Mouse (Mus musculus) heart, adult 11 months (tissue): ENCODE data around the gene Exd2.

Experiments
- DNase-seq: peaks from one replicate; pipeline ENCODE4 v3.0.0; 2022

The Exd2 gene

GRCm38 (mm10) chr12:80498356-80498755 is 35.5 kb downstream of the Exd2 start:
- no peak for DNase-seq

- DNase-seq = peak; percentile 61
These were observed 37.6 kb downstream of the Exd2 start for GRCm38 (mm10) chr12:80500506-80500905.

GRCm38 (mm10) chr12:80504718-80505117 is 41.8 kb downstream of the Exd2 start:
- DNase-seq = peak; percentile 95

GRCm38 (mm10) chr12:80507041-80507745 is 44.3 kb downstream of the Exd2 start:
- peak; percentile 95 for DNase-seq

- no peak for DNase-seq
These were observed 55.1 kb downstream of the Exd2 start, which contains the start of gene Galnt16 for GRCm38 (mm10) chr12:80517977-80518376. Gene Galnt16 (plus strand): TSS chr12:80518277.

GRCm38 (mm10) chr12:80518393-80518756 is 55.5 kb downstream of the Exd2 start:
- no peak for DNase-seq

- no peak for DNase-seq
These were observed 56.1 kb downstream of the Exd2 start for GRCm38 (mm10) chr12:80518757-80519620.

- no peak for DNase-seq
These were observed 56.9 kb downstream of the Exd2 start for GRCm38 (mm10) chr12:80519621-80520332.

GRCm38 (mm10) chr12:80522006-80522405 is 59.1 kb downstream of the Exd2 start:
- DNase-seq = peak; percentile 96

GRCm38 (mm10) chr12:80524276-80524921 is 61.5 kb downstream of the Exd2 start:
- DNase-seq = no peak

GRCm38 (mm10) chr12:80525513-80525912 is 62.6 kb downstream of the Exd2 start:
- DNase-seq = no peak

- DNase-seq = no peak
These were observed 63.6 kb downstream of the Exd2 start for GRCm38 (mm10) chr12:80526511-80526910.

- DNase-seq = no peak
These were observed 65.0 kb downstream of the Exd2 start for GRCm38 (mm10) chr12:80527727-80528389.

GRCm38 (mm10) chr12:80530052-80530451 is 67.2 kb downstream of the Exd2 start:
- no peak for DNase-seq

- peak; percentile 92 for DNase-seq
These were observed 67.7 kb downstream of the Exd2 start for GRCm38 (mm10) chr12:80530630-80531029.

GRCm38 (mm10) chr12:80531585-80531984 is 68.7 kb downstream of the Exd2 start:
- DNase-seq = no peak

- DNase-seq = no peak
These were observed 71.0 kb downstream of the Exd2 start for GRCm38 (mm10) chr12:80533876-80534275.

- DNase-seq = no peak
These were observed 74.4 kb downstream of the Exd2 start for GRCm38 (mm10) chr12:80537313-80537712.

- DNase-seq = no peak
These were observed 75.4 kb downstream of the Exd2 start for GRCm38 (mm10) chr12:80538311-80538710.

- DNase-seq = no peak
These were observed 82.4 kb downstream of the Exd2 start for GRCm38 (mm10) chr12:80545310-80545709.

GRCm38 (mm10) chr12:80549646-80550045 is 86.8 kb downstream of the Exd2 start:
- peak; percentile 96 for DNase-seq
